ENCODE assay signal across 26 mouse cellular contexts in the genomic region with DNA sequence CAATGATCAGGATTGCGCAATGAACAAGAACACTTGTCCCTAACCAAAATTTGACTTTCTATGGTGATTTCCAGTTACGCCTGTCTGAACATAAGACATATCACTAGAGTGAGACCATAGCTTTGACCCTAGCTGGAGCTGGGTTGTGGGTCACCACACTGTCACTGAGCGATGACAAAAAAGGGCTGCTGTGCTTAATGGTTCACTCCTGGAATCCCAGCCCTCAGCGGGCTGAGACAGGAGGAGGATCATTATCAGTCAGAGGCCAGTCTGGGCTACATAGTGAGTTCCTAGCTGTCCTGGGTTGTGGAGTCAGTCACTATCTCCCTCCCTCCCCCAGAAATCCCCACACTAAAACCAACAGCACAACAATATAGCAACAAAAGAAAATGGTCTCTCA. TPM values are rescaled to one million over a fixed set of nuclear protein-coding genes. Genes with fewer than 3 reads are reported as not detected.
DNase-seq lines count a peak whose midpoint lies in the region; ATAC-seq lines count a peak whose summit lies in the region.
"Had no signal": no experiment of that assay in that cellular context is flagged by ENCODE, and none has a peak within 500 bp of the region (broad histone marks: within the 10 kb centered on the region; RNA-seq: fewer than 3 reads in every experiment).

No protein-coding gene starts in this region.

- WGBS in kidney, embryonic 15.5 days, result 62% methylated on average over 4 of the region's 4 CpGs
- 72% methylated on average over 4 of the region's 4 CpGs for WGBS in neural tube, embryonic 11.5 days
- WGBS in neural tube, embryonic 15.5 days, result 78% methylated on average over 4 of the region's 4 CpGs

- no peak overlapping the region for H3K27ac ChIP-seq in kidney, embryonic 15.5 days
- no peak overlapping the region for H3K27ac ChIP-seq in neural tube, embryonic 11.5 days (ENCODE audit: low read depth, low read length)
- no peak overlapping the region for H3K27ac ChIP-seq in neural tube, embryonic 15.5 days (replicated peaks)
- H3K27ac ChIP-seq: embryonic facial prominence, embryonic 10.5 days; embryonic facial prominence, embryonic 12.5 days; forebrain, embryonic 13.5 days; forebrain, embryonic 15.5 days had no signal

- no peaks in the 10 kb centered on the region for H3K27me3 ChIP-seq in kidney, embryonic 15.5 days
- no peaks in the 10 kb centered on the region for H3K27me3 ChIP-seq in neural tube, embryonic 11.5 days (ENCODE audit: control insufficient read depth, insufficient read depth, low read length)
- H3K27me3 ChIP-seq in neural tube, embryonic 15.5 days (replicated peaks), result no peaks in the 10 kb centered on the region
- H3K27me3 ChIP-seq: CH12.LX; embryonic facial prominence, embryonic 12.5 days; forebrain, embryonic 13.5 days; forebrain, embryonic 15.5 days had no signal

- H3K9me3 ChIP-seq in kidney, embryonic 15.5 days (replicated peaks), result no peaks in the 10 kb centered on the region
- no peaks in the 10 kb centered on the region for H3K9me3 ChIP-seq in neural tube, embryonic 11.5 days (ENCODE audit: control insufficient read depth, low read length)
- no peaks in the 10 kb centered on the region for H3K9me3 ChIP-seq in neural tube, embryonic 15.5 days (replicated peaks)
- H3K9me3 ChIP-seq: embryonic facial prominence, embryonic 10.5 days; embryonic facial prominence, embryonic 12.5 days; forebrain, embryonic 13.5 days; forebrain, embryonic 15.5 days; G1E had no signal

- no peak overlapping the region for H3K4me3 ChIP-seq in kidney, embryonic 15.5 days (replicated peaks)
- H3K4me3 ChIP-seq in neural tube, embryonic 11.5 days (ENCODE audit: low read depth, low read length), result no peak overlapping the region
- no peak overlapping the region for H3K4me3 ChIP-seq in neural tube, embryonic 15.5 days (replicated peaks)
- H3K4me3 ChIP-seq: embryonic facial prominence, embryonic 10.5 days; embryonic facial prominence, embryonic 12.5 days; forebrain, embryonic 13.5 days; forebrain, embryonic 15.5 days had no signal

- no peak overlapping the region for H3K4me2 ChIP-seq in kidney, embryonic 15.5 days
- no peak overlapping the region for H3K4me2 ChIP-seq in neural tube, embryonic 11.5 days (ENCODE audit: low read depth)
- H3K4me2 ChIP-seq in neural tube, embryonic 15.5 days, result no peak overlapping the region
- H3K4me2 ChIP-seq: embryonic facial prominence, embryonic 12.5 days; forebrain, embryonic 13.5 days; forebrain, embryonic 15.5 days had no signal

- ATAC-seq in kidney, embryonic 15.5 days (replicated peaks; ENCODE audit: low FRiP score), result peak; percentile 73; the same call in 1 of the 2 replicates
- ATAC-seq in neural tube, embryonic 11.5 days (ENCODE audit: insufficient read depth, low FRiP score, low TSS enrichment), result 0 out of 2 replicates have a peak, but pooled peaks have one; percentile 41
- ATAC-seq in neural tube, embryonic 15.5 days (ENCODE audit: low FRiP score), result no peak
- ATAC-seq: activated CD4-positive, CD25-positive, alpha-beta regulatory T cell, adult 4 months; CD4-positive, CD25-positive, alpha-beta regulatory T cell, adult 4 months; forebrain, embryonic 13.5 days; forebrain, embryonic 15.5 days; forebrain, postnatal 0 days; Patski had no signal

- no peaks in the 10 kb centered on the region for H3K4me1 ChIP-seq in kidney, embryonic 15.5 days
- H3K4me1 ChIP-seq in neural tube, embryonic 11.5 days (ENCODE audit: control insufficient read depth, insufficient read depth, low read length), result no peaks in the 10 kb centered on the region
- H3K4me1 ChIP-seq in neural tube, embryonic 15.5 days, result no peaks in the 10 kb centered on the region
- H3K4me1 ChIP-seq: embryonic facial prominence, embryonic 10.5 days; embryonic facial prominence, embryonic 12.5 days; forebrain, embryonic 13.5 days; forebrain, embryonic 15.5 days had no signal

- DNase-seq in kidney, adult 11 months, result no peak
- DNase-seq in neural tube, embryonic 11.5 days (ENCODE audit: low spot score), result no peak
- DNase-seq in right cerebral cortex, postnatal 4 days, result no peak
- DNase-seq: adrenal gland, adult 8-10 months; adrenal gland, postnatal 14 days; adrenal gland, postnatal 36 days; cerebellum, adult 11-12 months; cerebellum, adult 2 months; cerebellum, adult 9-10 months; cerebellum, postnatal 10 days; cerebellum, postnatal 25 days; forebrain, postnatal 0 days had no signal

- H3K9ac ChIP-seq in kidney, embryonic 15.5 days, result no peak overlapping the region
- H3K9ac ChIP-seq in neural tube, embryonic 11.5 days (ENCODE audit: low read length), result no peak overlapping the region
- no peak overlapping the region for H3K9ac ChIP-seq in neural tube, embryonic 15.5 days (replicated peaks)
- H3K9ac ChIP-seq: embryonic facial prominence, embryonic 12.5 days; forebrain, embryonic 13.5 days; forebrain, embryonic 15.5 days; forebrain, postnatal 0 days had no signal

- no peaks in the 10 kb centered on the region for H3K36me3 ChIP-seq in kidney, embryonic 15.5 days
- no peaks in the 10 kb centered on the region for H3K36me3 ChIP-seq in neural tube, embryonic 11.5 days (ENCODE audit: control insufficient read depth, insufficient read depth, low read length)
- no peaks in the 10 kb centered on the region for H3K36me3 ChIP-seq in neural tube, embryonic 15.5 days
- H3K36me3 ChIP-seq: embryonic facial prominence, embryonic 10.5 days; embryonic facial prominence, embryonic 12.5 days; forebrain, embryonic 15.5 days; G1E had no signal

RNA-seq across cellular contexts. Expression of a gene that starts 18.8 kb away (rescaled TPM):
- not detected in 2 replicates for polyA plus RNA-seq in kidney, embryonic 15.5 days (2015; fragmentation: Nextera tagmentation; extraction: Ambion mirVana)
- not detected in 2 replicates for polyA plus RNA-seq in neural tube, embryonic 11.5 days (2014; fragmentation: Nextera tagmentation; extraction: Ambion mirVana)
- not detected in 2 replicates for polyA plus RNA-seq in neural tube, embryonic 15.5 days (2015; fragmentation: Nextera tagmentation; extraction: Ambion mirVana)
- polyA plus RNA-seq: activated CD4-positive, CD25-positive, alpha-beta regulatory T cell, adult 4 months; CD4-positive, CD25-positive, alpha-beta regulatory T cell, adult 4 months; cerebellum, adult 2 months; cortical plate, adult 2 months; embryonic facial prominence, embryonic 10.5 days; embryonic facial prominence, embryonic 12.5 days; embryonic facial prominence, embryonic 14.5 days; forebrain, embryonic 11.5 days; forebrain, embryonic 13.5 days; forebrain, embryonic 15.5 days; forebrain, postnatal 0 days; G1E; Patski had no signal

RNA-seq across cellular contexts. Expression of a gene that starts 46.0 kb away (rescaled TPM):
- polyA plus RNA-seq in kidney, embryonic 15.5 days (2015; fragmentation: Nextera tagmentation; extraction: Ambion mirVana), result 2.5 TPM in 2 replicates
- polyA plus RNA-seq in neural tube, embryonic 11.5 days (2014; fragmentation: Nextera tagmentation; extraction: Ambion mirVana), result 1.7 and 2.3 TPM in 2 replicates
- polyA plus RNA-seq in neural tube, embryonic 15.5 days (2015; fragmentation: Nextera tagmentation; extraction: Ambion mirVana), result 12.0 and 12.7 TPM in 2 replicates
- polyA plus RNA-seq: activated CD4-positive, CD25-positive, alpha-beta regulatory T cell, adult 4 months; CD4-positive, CD25-positive, alpha-beta regulatory T cell, adult 4 months; G1E; Patski had no signal
